Mouse (Mus musculus) v-Abl transformed pro-B cells (cell line): ENCODE data around the gene Arhgap4.

Experiments used
- in situ Hi-C, 2 experiments: fragments of 400-800 bp; cut with MboI; formaldehyde crosslinking; loops; one replicate each; pipeline ENCODE4 v1.15.1; 2025; ENCODE audit not compliant: unreplicated experiment in 2 of 2

Arhgap4 gene

DNA sequence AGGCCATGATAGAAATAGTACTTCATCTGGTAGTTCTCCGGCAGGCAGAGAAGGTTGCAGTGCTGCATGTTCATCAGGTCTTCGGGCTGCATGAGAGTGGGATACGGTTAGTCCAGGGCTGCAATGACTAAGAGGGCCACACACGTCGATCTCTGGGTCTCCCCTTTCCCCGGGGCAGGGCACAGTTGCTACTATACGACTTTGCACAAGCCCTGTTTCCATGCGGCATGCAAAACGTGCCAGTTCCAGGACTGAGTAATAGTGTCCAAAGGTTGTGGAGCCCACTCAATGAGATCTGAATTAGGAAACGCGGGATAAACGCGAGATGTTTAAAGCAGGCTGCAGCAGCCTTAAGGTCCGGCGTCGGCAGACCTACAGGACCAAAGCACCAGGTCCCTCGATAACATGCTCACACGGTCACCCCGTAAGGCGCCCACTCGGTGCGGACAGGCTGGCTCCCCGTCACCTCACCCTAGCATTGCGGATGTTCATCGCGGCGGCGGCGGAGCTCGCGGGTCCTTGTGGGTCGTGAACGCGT lies 316 bp downstream of the Arhgap4 start:
- in situ Hi-C loops, result no loop called here

DNA sequence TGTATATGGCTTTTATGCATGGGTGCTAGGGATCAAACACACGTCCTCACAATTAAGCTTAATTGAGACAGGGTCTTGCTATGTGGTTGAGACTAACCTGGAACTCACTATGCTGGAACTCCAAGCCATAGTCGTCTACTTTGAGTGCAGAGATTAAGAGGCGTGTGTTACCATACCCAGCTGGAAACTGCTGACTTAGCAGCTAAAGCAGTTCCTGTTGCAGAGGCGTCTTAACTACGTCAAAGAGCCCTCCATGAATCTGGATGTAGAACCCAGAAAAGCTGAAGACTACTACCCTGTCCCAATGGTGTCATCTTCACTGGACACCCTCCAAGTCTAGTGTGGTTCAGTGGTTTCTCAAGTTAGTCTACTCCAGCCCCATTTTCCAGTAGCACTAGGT lies 3.0 kb downstream of the Arhgap4 start:
- in situ Hi-C loops, result loop anchor here in 1 of 2 experiments (10.0 kb wide), 1 partner anchor 204 kb away; the partner anchor contains the start of genes Abcd1 and Bcap31

DNA sequence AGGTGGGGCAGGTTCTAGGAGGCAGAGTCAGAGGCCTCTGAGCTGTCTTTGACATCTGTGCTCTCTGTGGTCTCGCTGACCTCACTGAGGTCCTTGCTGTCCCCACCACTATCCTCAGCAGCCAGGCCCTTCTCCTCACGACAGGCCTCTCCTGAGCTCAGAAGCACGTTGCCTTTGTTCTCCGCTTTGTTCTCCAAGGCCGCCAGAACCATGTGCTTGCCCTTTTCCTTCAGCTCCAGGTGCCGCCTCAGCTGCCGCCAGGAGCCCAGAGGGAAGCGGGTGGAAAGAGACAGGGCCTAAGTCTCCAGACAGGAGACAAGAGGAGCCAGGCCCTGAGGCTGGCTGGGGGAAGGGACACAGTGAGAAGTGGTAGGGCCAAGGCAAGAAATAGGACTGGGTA lies 4.7 kb downstream of the Arhgap4 start:
- in situ Hi-C loops, result loop anchor here in 1 of 2 experiments (10.0 kb wide), 1 partner anchor 202 kb away; the partner anchor contains the start of genes Abcd1 and Bcap31

DNA sequence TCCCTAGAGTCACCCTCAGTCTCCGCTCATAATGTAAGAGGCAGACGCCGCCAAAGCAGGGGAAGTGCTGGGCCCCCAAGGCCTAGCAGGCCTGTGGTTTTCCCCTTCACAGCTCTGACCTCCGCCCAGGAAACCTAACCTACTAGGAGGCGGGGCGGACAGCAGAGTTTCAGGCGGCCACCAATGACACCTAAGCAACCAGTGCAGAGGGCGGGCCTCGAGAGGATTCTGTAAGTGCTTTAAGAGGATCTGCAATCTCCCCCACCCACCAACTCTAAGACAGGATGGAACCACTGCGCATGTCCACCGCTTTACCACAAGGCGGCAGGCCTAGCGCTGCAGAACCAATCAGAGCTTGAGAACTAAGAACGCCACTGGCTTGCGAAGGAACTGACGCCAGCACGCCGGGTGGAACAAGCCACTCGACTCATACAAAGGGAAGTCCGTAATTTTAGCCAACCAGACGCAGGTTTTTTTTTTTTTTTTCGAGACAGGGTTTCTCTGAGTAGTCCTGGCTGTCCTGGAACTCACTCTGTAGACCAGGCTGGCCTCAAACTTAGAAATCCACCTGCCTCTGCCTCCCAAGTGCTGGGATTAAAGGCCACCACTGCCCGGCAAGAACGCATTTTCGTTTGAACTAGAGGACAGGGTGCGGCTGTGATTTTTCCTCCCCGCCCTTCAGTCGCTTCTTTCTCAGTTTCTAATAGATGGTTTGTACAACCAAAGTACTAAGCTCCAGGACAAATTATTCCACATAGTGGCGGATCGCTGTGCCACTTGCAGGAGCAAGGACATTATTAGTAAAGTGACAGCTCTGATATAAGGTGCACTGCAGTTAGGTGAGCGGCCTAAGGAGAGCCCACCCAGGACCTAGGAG lies 6.6 kb downstream of the Arhgap4 start:
- in situ Hi-C loops, result loop anchor here in 1 of 2 experiments (10.0 kb wide), 1 partner anchor 200 kb away; the partner anchor contains the start of genes Abcd1 and Bcap31

DNA sequence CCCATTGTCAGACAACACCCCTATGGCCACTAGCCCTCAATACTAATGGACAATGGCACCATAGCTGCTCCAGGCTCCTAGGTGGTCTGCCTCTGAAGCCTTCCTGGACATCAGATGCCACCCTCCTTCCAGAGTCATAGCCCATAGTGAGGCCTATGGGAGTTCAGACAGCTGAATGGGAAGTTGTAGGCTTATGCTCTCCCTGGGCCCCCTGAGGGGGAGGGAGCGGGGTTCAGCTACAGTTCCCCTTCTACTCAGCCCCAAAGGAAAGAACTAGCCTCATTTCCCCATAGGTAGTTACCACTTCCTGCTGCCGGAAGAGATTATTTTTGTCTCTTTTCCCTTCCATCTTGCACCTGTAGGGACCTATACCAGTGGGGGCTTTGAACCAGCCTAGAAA lies 10.1 kb downstream of the Arhgap4 start:
- in situ Hi-C loops, result loop anchor here in 1 of 2 experiments (10.0 kb wide), 1 partner anchor 197 kb away; the partner anchor contains the start of genes Abcd1 and Bcap31

DNA sequence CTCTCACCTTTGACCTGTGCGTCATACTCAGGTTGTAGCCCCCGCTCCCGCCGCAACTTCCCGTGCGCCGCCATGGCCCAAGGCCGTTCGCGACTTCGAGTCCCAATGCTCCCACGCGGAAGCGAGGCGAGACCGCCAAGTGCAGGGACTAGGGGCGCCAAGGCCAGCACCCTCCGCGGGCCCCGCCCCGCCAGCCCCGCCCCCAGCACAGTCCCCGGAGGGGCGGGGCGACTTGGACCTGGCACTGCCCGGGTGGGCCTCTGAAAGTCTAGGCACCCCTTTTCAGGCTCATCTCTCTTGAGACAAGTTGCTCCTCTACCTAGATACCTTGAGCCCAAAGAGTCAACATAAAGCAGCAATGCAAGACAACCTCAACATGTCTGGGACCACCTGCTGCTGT lies 10.5 kb downstream of the Arhgap4 start:
- in situ Hi-C loops, result loop anchor here in 1 of 2 experiments (10.0 kb wide), 1 partner anchor 196 kb away; the partner anchor contains the start of genes Abcd1 and Bcap31

DNA sequence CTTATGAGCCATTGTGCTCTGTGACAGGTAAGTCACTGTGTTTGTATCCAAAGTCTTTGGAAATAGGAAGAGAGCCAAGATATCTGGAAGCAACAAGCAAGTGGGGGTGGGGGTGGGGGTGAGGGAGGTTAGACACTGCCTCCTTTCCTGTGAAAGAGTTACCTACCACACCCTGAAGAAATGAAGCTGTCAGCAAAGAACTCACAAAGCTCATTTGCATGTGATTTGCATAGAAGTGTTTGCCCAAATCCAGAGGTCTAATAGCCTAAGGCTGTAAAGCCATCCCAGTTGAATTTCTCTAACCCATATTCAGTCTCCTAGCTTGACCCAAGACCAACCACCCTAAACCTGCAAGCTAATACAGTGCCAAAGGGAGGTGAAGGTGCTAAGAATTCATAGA lies 11.2 kb downstream of the Arhgap4 start:
- in situ Hi-C loops, result loop anchor here in 1 of 2 experiments (10.0 kb wide), 1 partner anchor 196 kb away; the partner anchor contains the start of genes Abcd1 and Bcap31

DNA sequence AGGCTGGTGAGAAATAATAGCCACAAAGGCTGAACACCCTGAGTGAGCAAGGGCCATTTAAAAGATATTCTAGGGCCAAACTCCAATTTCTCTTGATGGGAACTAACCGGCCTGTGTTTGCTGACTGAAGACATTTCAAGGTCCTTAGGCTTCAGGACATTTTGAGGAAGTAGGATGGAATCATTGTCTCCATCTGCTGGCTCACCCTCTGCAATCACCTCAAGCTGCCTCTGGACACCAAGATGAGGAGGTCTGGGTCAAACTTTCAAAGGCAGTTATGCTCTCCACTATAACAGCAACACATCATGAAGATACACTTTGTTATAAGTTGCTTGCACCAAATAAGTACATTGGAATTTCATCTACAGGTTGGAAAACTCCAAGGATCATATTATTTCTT lies 11.6 kb downstream of the Arhgap4 start:
- in situ Hi-C loops, result loop anchor here in 1 of 2 experiments (10.0 kb wide), 1 partner anchor 195 kb away; the partner anchor contains the start of genes Abcd1 and Bcap31

DNA sequence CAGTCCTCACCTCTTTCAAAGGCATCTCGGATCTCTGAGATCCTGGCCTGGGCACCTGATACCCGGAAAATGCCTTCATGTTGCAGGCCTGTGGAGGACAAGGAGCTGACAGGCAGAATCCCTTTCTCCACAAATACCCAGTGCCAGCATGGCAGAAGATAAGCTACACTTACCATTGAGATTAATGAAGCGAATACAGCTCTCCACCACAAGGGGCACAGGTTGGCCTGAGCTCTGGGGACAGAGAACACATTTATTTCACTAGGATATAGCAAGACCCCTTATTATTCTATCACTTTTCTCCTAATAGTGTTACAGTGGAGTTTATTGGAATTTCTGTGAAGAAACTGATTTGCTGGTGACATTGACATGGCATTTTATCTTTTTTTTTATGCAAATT lies 23.7 kb downstream of the Arhgap4 start:
- in situ Hi-C loops, result loop anchor here (5.0 to 10.0 kb wide), 2 partner anchors 47 to 49 kb away; no protein-coding TSS in a partner anchor

DNA sequence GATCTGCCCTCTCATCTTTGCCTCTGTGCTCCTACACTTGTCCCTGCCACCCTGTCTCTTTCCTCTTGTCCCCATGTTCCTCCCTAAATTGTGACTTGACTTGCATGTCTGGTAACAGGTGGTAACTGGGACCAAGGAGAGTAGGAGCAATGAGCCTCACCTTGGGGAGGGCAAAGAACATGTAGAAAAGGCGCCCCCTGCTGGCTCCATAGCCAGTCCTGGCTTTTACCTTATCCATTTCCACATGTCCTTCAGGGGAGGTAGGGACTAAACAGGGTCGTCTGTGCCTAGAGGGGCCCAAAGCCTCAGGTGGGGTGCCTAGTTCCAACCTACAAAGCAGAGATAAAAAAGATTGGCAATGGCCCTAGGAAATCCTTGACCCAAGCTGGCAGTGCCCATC lies 26.0 kb downstream of the Arhgap4 start, which contains the start of gene L1cam:
Gene L1cam (minus strand): TSS at position 387 of the 400 bp plus-strand sequence.
- in situ Hi-C loops, result loop anchor here (5.0 to 10.0 kb wide), 2 partner anchors 49 to 52 kb away; no protein-coding TSS in a partner anchor

DNA sequence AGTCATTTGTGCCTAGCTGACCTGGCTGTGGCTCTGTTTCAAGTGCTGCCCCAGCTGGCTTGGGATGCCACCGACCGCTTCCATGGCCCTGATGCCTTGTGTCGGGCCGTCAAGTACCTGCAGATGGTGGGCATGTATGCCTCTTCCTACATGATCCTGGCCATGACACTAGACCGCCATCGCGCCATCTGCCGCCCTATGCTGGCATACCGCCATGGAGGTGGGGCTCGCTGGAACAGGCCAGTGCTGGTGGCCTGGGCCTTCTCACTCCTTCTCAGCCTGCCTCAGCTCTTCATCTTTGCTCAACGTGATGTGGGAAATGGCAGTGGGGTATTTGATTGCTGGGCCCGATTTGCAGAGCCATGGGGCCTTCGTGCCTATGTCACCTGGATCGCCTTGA lies 28.8 kb downstream of the Arhgap4 start:
- in situ Hi-C loops, result loop anchor here in 1 of 2 experiments (5.0 to 10.0 kb wide), 2 partner anchors 52 to 96 kb away; no protein-coding TSS in a partner anchor

DNA sequence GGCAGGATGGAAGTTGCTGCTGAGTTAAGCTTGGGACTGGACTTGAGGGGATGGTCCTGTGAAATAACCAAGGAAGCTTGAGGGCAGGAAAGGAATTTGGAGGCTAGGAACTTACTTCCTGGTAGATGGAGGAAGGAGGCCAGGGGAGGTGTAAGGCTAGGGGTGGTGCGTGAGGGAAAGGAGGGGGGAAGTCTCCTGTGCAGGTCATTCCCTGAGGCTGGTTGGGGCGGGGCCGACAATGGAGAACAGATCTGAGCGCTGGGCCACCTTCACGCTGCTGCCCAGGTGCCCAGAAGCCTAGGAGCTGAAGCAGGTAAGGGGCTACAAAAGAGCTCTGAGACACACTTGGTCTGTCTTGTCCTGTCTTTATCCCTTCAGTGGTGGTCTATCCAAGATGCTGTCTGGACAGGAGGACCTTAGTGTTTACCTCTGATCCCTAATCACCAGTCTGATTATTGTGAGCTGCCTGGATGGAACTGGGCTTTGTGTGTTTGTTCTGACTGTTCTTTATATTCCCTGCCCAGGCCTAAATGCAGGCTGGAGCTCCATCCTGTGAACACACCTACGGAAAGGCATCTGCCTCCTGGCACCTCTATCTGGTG lies 30.0 kb downstream of the Arhgap4 start, which contains the start of gene Avpr2:
Gene Avpr2 (plus strand): TSS at position 552 of the 602 bp plus-strand sequence.
- in situ Hi-C loops, result loop anchor here in 1 of 2 experiments (5.0 to 10.0 kb wide), 2 partner anchors 53 to 94 kb away; no protein-coding TSS in a partner anchor

DNA sequence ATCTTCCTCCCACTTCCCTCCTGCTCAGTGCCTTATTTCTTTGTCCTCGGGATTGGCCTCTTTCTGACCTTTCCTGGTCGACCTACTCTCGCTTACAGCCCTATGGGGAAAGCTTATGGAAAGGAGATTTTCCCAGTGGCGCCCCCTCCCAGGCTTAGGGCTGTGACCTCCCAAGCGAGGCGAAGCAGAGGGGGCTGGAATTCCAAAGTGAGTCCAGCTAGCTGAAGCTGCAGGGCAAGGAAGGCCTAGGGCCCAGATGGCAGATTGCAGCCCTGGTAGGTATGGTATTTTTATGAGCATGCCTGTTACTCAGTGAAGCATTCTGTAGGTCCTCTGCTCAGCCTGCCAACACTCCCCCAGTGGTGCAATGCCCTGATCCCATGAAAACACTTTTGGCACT lies 40.2 kb downstream of the Arhgap4 start:
- in situ Hi-C loops, result no loop called here

DNA sequence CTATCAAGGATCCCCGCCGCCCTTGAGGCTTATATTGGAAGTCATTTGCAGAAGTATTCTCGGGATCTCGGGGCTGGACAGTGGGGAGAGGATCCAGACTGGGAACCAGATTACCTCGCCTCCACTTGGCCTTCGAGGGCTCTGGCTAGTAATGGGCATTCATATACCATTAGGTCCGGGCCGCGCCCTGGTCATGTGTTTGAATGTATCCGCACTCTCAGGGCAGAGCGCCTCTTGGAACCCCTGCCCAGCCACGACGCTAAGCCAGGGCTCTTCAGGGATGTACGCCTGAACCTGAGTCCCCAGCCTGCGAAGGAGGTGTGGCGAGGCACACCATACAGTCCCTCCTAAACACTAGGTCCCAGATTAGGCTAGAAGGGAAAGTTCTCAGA lies 40.6 kb downstream of the Arhgap4 start:
- in situ Hi-C loops, result no loop called here

DNA sequence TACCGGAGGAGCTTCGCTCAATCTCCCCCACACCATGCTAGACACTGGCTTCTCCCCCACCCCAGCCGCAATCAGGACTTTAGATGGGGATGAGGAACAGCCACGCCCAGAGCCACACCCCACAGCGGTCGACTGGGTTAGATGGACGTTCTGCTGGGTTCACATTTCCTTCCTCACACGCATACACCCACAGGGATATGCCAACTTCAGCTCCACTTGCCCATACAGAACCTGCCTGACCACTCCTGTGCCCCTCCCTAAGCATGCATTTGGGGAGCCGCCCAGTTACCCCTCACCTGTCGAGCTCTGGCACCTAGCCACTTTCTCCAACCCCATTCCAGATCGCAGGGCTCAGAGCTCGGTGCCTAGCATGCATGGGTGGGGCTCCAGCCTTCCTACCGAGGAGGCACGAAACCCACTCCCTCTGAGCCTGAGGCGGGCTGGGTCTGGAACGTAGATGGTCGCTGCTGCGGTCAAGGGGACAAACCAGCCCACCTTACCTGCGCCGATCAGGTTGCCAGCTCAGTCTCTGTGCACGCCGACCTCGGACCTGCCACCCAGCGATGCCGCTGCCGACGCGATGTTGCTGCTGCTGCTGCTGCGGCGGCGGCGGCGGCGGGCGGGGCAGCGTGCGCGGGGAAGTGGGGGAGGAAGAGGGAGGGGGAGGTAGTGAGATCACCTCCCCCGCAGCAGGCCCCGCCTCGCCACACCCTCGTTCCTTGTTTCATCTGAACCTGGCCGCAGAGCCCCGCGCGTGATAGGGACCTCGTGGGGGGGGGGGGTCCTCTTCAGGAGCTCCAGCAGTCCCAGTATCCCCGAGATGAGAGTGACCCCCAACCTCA lies 41.3 kb downstream of the Arhgap4 start:
- in situ Hi-C loops, result no loop called here

DNA sequence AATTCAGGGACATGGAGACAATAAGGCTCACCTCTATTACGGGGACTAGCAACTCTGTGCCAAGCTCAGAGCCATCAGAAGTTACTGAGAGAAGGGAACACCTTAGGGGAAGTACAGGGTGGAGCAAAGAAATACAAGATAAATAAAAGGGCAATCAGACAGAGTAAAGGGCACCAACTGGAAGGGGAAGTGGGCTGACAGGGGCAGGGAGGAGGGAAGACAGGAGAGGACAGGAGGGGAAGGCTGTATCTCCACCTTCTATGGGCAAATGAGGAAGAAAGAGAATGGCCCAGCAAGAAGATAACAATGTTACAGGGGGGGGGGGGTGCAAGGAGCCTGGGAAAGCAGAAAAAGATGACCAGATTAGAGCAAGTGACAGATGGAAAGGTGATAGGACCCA lies 44.7 kb downstream of the Arhgap4 start:
- in situ Hi-C loops, result no loop called here

DNA sequence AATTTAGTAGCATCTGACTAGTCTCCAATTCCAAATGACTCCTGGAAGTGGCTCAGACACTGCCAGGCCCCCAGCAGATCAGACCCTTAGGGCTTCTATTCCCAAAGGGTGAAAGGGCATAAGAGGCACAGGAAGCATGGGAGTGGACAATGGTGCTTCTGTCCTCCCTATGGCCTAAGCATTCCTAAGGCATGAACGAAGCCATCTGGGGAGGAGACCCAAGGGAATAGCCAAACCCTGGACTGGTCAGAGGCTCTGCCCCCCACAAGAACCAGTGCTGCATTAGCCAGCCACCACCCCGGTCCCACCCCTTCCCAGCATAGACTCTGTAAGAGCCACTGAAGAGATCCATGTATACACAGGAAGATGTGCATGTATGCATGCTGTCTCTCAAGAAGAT lies 45.8 kb downstream of the Arhgap4 start:
- in situ Hi-C loops, result no loop called here

DNA sequence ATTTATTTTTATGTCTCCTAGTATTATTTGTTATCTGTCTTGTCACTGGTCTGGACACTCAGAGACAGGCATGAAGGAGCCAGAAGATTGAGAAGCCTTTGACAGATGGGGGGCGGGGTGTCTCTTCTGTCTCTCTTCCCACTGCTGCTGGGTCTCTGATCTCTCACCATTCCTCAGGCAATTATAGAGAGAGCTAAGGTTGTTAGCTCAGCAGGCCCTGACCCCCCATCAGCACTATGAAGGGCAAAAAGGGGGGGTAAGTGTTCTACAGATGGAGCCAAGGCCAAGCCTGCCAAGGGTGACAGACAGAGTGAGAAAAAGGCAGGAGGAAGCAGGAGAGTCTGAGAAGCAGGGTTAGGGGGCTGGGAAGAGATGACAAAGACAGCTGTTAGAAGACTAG lies 49.7 kb downstream of the Arhgap4 start:
- in situ Hi-C loops, result no loop called here

DNA sequence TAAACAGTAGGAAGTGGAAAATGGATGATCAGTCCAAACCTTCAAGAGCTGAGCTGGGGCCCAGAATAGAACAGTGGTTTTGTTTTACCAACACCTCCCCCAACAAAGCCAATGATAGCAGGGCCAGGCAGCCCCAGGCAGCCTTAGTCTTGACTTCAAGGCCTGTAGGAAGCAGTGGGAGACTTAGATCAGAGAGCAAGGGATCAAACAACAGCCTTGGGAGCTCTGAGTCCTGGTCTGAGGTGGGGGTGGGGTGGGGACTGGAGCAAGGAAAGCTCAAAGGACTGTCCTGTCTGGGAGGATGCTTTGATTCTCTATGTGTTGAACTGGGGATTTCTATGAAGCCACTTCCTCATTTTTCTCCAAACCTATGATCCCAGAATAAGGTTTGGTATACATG lies 50.2 kb downstream of the Arhgap4 start:
- in situ Hi-C loops, result no loop called here

DNA sequence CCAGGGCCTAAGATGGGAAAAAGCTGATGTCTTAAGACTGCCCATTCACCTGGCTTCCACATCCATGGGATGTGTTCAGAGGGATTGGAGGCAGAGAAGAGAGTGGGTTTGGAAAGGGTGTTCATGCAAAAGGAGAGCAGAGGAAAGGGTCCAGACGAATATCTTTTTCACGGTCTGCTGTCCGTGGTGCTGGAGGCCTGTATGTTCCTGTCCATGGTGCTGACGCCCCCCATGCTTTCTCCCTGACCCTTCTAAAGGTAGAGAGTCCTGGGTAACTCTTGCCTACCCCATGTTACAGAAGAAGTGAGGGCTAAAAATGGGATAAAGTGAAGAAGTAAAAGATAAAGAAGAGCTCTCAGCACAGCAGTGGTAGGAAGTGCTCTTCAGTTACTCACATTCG lies 52.3 kb downstream of the Arhgap4 start:
- in situ Hi-C loops, result no loop called here
